Mouse (Mus musculus) hindbrain, embryonic 15.5 days (tissue): ENCODE data around the gene Ly6g5c. TPM values are rescaled to one million over a fixed set of nuclear protein-coding genes. Genes with fewer than 3 reads are reported as not detected.

Source experiments
- ATAC-seq: fragments of 200-750 bp; cut with Nextera tagmentation; 2 replicates; pipeline ENCODE4 v1.8.0; 2017; ENCODE audit warnings: low read depth, moderate number of reproducible peaks, moderate TSS enrichment; ENCODE audit not compliant: low FRiP score
- H3K27ac ChIP-seq: fragments of 300-500 bp; sonication (generic); replicated peaks from 2 replicates; pipeline ENCODE4 v1.5.1; 2015; ENCODE audit warnings: mild to moderate bottlenecking, inconsistent platforms
- H3K27me3 ChIP-seq: fragments of 300-500 bp; sonication (generic); 2 replicates; pipeline ENCODE4 v1.6.1; 2015; ENCODE audit warnings: control low read depth, inconsistent platforms
- H3K36me3 ChIP-seq: fragments of 300-500 bp; sonication (generic); 2 replicates; pipeline ENCODE4 v1.6.1; 2015; ENCODE audit warnings: control low read depth, inconsistent platforms
- H3K4me1 ChIP-seq: fragments of 300-500 bp; sonication (generic); replicated peaks from 2 replicates; pipeline ENCODE4 v1.6.1; 2015; ENCODE audit warnings: control low read depth, inconsistent platforms
- H3K4me2 ChIP-seq: fragments of 300-500 bp; sonication (generic); 2 replicates; pipeline ENCODE4 v1.6.1; 2015; ENCODE audit warnings: moderate library complexity, mild to moderate bottlenecking, inconsistent platforms
- H3K4me3 ChIP-seq: fragments of 300-500 bp; sonication (generic); 2 replicates; pipeline ENCODE4 v1.5.1; 2015; ENCODE audit warnings: mild to moderate bottlenecking, inconsistent platforms
- H3K9ac ChIP-seq: fragments of 300-500 bp; sonication (generic); 2 replicates; pipeline ENCODE4 v1.6.1; 2015; ENCODE audit warnings: inconsistent platforms
- H3K9me3 ChIP-seq: fragments of 300-500 bp; sonication (generic); 2 replicates; pipeline ENCODE4 v1.6.1; 2016; ENCODE audit warnings: control low read depth, inconsistent platforms
- WGBS: fragments of 180-500 bp; shearing (Covaris S2); methylation state at CpG from one replicate; pipeline ENCODE4 v1.1.7; 2015; 5-methylcytosine and 5-hydroxymethylcytosine counted together
- polyA plus RNA-seq: library from polyadenylated mRNA; unstranded; fragments of >200 nt; fragmentation: Nextera tagmentation; extraction: Ambion mirVana; gene quantifications from 2 replicates; pipeline ENCODE4 v1.2.1, GENCODE M21; 2015

The Ly6g5c gene
- polyA plus RNA-seq: not detected in 2 replicates

- H3K4me1 ChIP-seq: peaks cover 7% of the 10 kb centered on the region; the same call in 1 of the 2 replicates
- no peak within 1 kb of the TSS for H3K27ac ChIP-seq
- ATAC-seq: no peak
- H3K9me3 ChIP-seq: no peaks in the 10 kb centered on the region
- WGBS: 74% methylated on average over 6 of the region's 6 CpGs
- H3K9ac ChIP-seq: no peak within 1 kb of the TSS
- no peak within 1 kb of the TSS for H3K4me2 ChIP-seq
- no peaks in the 10 kb centered on the region for H3K27me3 ChIP-seq
- H3K36me3 ChIP-seq: no peaks in the 10 kb centered on the region
- H3K4me3 ChIP-seq: no peak within 1 kb of the TSS
Measured at GRCm38 (mm10) chr17:35108097-35108496, at the start of gene Ly6g5c. TSS of gene Ly6g5c (plus strand) at chr17:35108279.

- H3K36me3 ChIP-seq: peaks cover 13% of the 10 kb centered on the region; the same call in 1 of the 2 replicates
- H3K4me1 ChIP-seq: peaks cover 27% of the 10 kb centered on the region
- 58% methylated on average over 9 of the region's 9 CpGs for WGBS
- peak overlapping the region; percentile 84 for H3K4me3 ChIP-seq
- H3K4me2 ChIP-seq: peak overlapping the region; percentile 75
- H3K9me3 ChIP-seq: no peaks in the 10 kb centered on the region
- H3K27ac ChIP-seq: peak overlapping the region; percentile 88; the same call in 1 of the 2 replicates
- H3K27me3 ChIP-seq: peaks cover 3% of the 10 kb centered on the region; the same call in 1 of the 2 replicates
- H3K9ac ChIP-seq: 0 out of 2 replicates have a peak overlapping the region, but pooled peaks have one; percentile 80
- ATAC-seq: 0 out of 2 replicates have a peak, but pooled peaks have one; percentile 0
Measured at GRCm38 (mm10) chr17:35058316-35058715, 49.8 kb upstream of the Ly6g5c start.

- H3K4me3 ChIP-seq: peak within 1 kb of the TSS; percentile 84
- under 1% methylated on average over 57 of the region's 57 CpGs for WGBS
- peak within 1 kb of the TSS; percentile 75 for H3K4me2 ChIP-seq
- H3K27me3 ChIP-seq: peaks cover 8% of the 10 kb centered on the region
- peak within 1 kb of the TSS; percentile 80 for H3K9ac ChIP-seq
- peaks cover 9% of the 10 kb centered on the region; the same call in 1 of the 2 replicates for H3K36me3 ChIP-seq
- peak; percentile 94 for ATAC-seq
- peaks cover 26% of the 10 kb centered on the region for H3K4me1 ChIP-seq
- no peaks in the 10 kb centered on the region for H3K9me3 ChIP-seq
- H3K27ac ChIP-seq: peak within 1 kb of the TSS; percentile 88
Measured at GRCm38 (mm10) chr17:35058911-35059892, 48.9 kb upstream of the Ly6g5c start, which contains the start of gene Ddah2. TSS of gene Ddah2 (plus strand) at chr17:35059035.

GRCm38 (mm10) chr17:35060071-35060470 lies 48.0 kb upstream of the Ly6g5c start:
- peak overlapping the region; percentile 88; the same call in 1 of the 2 replicates for H3K27ac ChIP-seq
- H3K4me1 ChIP-seq: peaks cover 30% of the 10 kb centered on the region
- no peak for ATAC-seq
- WGBS: 28% methylated on average over 14 of the region's 14 CpGs
- peak overlapping the region; percentile 80 for H3K9ac ChIP-seq
- H3K4me3 ChIP-seq: peak overlapping the region; percentile 84
- H3K4me2 ChIP-seq: peak overlapping the region; percentile 75
- no peaks in the 10 kb centered on the region for H3K9me3 ChIP-seq
- peaks cover 8% of the 10 kb centered on the region; the same call in 1 of the 2 replicates for H3K36me3 ChIP-seq
- H3K27me3 ChIP-seq: peaks cover 15% of the 10 kb centered on the region

- 57% methylated on average over 22 of the region's 22 CpGs for WGBS
- ATAC-seq: no peak
- peak overlapping the region; percentile 75 for H3K4me2 ChIP-seq
- H3K9me3 ChIP-seq: no peaks in the 10 kb centered on the region
- no peak overlapping the region for H3K27ac ChIP-seq
- H3K4me3 ChIP-seq: peak overlapping the region; percentile 84
- H3K4me1 ChIP-seq: peaks cover 37% of the 10 kb centered on the region
- H3K36me3 ChIP-seq: peaks cover 8% of the 10 kb centered on the region; the same call in 1 of the 2 replicates
- H3K27me3 ChIP-seq: peaks cover 21% of the 10 kb centered on the region
- H3K9ac ChIP-seq: peak overlapping the region; percentile 80
Measured at GRCm38 (mm10) chr17:35060737-35061297, 47.3 kb upstream of the Ly6g5c start.

GRCm38 (mm10) chr17:35061299-35061698 lies 46.8 kb upstream of the Ly6g5c start:
- Histone ChIP-seq H3K4me2 (no peak overlapping the region; the same call in 1 of the 2 replicates), H3K4me3 (no peak overlapping the region), H3K36me3 (peaks cover 8% of the 10 kb centered on the region; the same call in 1 of the 2 replicates), H3K27ac (no peak overlapping the region), H3K4me1 (peaks cover 37% of the 10 kb centered on the region), H3K27me3 (peaks cover 25% of the 10 kb centered on the region), H3K9me3 (no peaks in the 10 kb centered on the region), H3K9ac (no peak overlapping the region)
- 83% methylated on average over 8 of the region's 8 CpGs for WGBS
- no peak for ATAC-seq

GRCm38 (mm10) chr17:35063466-35063865 lies 44.6 kb upstream of the Ly6g5c start:
- Histone ChIP-seq H3K4me2 (no peak overlapping the region), H3K4me1 (peaks cover 33% of the 10 kb centered on the region), H3K36me3 (peaks cover 8% of the 10 kb centered on the region; the same call in 1 of the 2 replicates), H3K27me3 (peaks cover 34% of the 10 kb centered on the region), H3K9ac (no peak overlapping the region), H3K9me3 (no peaks in the 10 kb centered on the region), H3K27ac (no peak overlapping the region), H3K4me3 (no peak overlapping the region)
- no peak for ATAC-seq
- 86% methylated on average over 3 of the region's 3 CpGs for WGBS

GRCm38 (mm10) chr17:35064378-35064877 lies 43.7 kb upstream of the Ly6g5c start:
- H3K27ac ChIP-seq: no peak overlapping the region
- no peak for ATAC-seq
- no peak overlapping the region for H3K4me3 ChIP-seq
- H3K9me3 ChIP-seq: no peaks in the 10 kb centered on the region
- H3K4me1 ChIP-seq: peaks cover 33% of the 10 kb centered on the region
- H3K27me3 ChIP-seq: peaks cover 34% of the 10 kb centered on the region
- peak overlapping the region; percentile 55; the same call in 1 of the 2 replicates for H3K4me2 ChIP-seq
- H3K36me3 ChIP-seq: peaks cover 8% of the 10 kb centered on the region; the same call in 1 of the 2 replicates
- 37% methylated on average over 10 of the region's 10 CpGs for WGBS
- no peak overlapping the region for H3K9ac ChIP-seq

- H3K4me2 ChIP-seq: peak within 1 kb of the TSS; percentile 55
- no peaks in the 10 kb centered on the region for H3K9me3 ChIP-seq
- peaks cover 34% of the 10 kb centered on the region for H3K27me3 ChIP-seq
- WGBS: 2% methylated on average over 48 of the region's 48 CpGs
- H3K4me1 ChIP-seq: peaks cover 26% of the 10 kb centered on the region
- H3K36me3 ChIP-seq: peaks cover 8% of the 10 kb centered on the region; the same call in 1 of the 2 replicates
- no peak within 1 kb of the TSS for H3K27ac ChIP-seq
- peak within 1 kb of the TSS; percentile 26 for H3K4me3 ChIP-seq
- ATAC-seq: no peak
- 0 out of 2 replicates have a peak within 1 kb of the TSS, but pooled peaks have one; percentile 22 for H3K9ac ChIP-seq
Measured at GRCm38 (mm10) chr17:35064951-35065947, 42.8 kb upstream of the Ly6g5c start, which contains the start of gene Ly6g6c. TSS of gene Ly6g6c (plus strand) at chr17:35065388.

- no peak for ATAC-seq
- Histone ChIP-seq H3K36me3 (peaks cover 5% of the 10 kb centered on the region; the same call in 1 of the 2 replicates), H3K9ac (0 out of 2 replicates have a peak within 1 kb of the TSS, but pooled peaks have one; percentile 22), H3K27me3 (peaks cover 34% of the 10 kb centered on the region), H3K4me1 (peaks cover 17% of the 10 kb centered on the region), H3K27ac (no peak within 1 kb of the TSS), H3K9me3 (no peaks in the 10 kb centered on the region), H3K4me2 (peak within 1 kb of the TSS; percentile 55), H3K4me3 (peak within 1 kb of the TSS; percentile 26)
- 47% methylated on average over 10 of the region's 10 CpGs for WGBS
Measured at GRCm38 (mm10) chr17:35066084-35066483, 42.0 kb upstream of the Ly6g5c start, which contains the start of gene Mpig6b. TSS of gene Mpig6b (minus strand) at chr17:35066184.
